In genomic region chr8:108909035-108909434, GRCm38 (mm10) we compare ENCODE assay signal across 19 mouse cellular contexts.
DNase-seq lines count a peak whose midpoint lies in the region; ATAC-seq lines count a peak whose summit lies in the region.
"Had no signal": no experiment of that assay in that cellular context is flagged by ENCODE, and none has a peak within 500 bp of the region (broad histone marks: within the 10 kb centered on the region; RNA-seq: fewer than 3 reads in every experiment).

No protein-coding gene starts in this region.

- H3K27ac ChIP-seq in hindbrain, embryonic 13.5 days, result peak overlapping the region; percentile 89
- H3K27ac ChIP-seq in midbrain, embryonic 13.5 days, result peak overlapping the region; percentile 92
- no peak overlapping the region for H3K27ac ChIP-seq in intestine, embryonic 15.5 days
- H3K27ac ChIP-seq: embryonic facial prominence, embryonic 10.5 days; limb, embryonic 15.5 days had no signal

- ATAC-seq in frontal cortex, adult (ENCODE audit: low TSS enrichment), result peak; percentile 91
- ATAC-seq in hindbrain, embryonic 13.5 days (ENCODE audit: low FRiP score), result no peak
- peak; percentile 19; the same call in 1 of the 2 replicates for ATAC-seq in midbrain, embryonic 13.5 days
- no peak for ATAC-seq in activated CD4-positive, CD25-positive, alpha-beta regulatory T cell, adult 4 months
- no peak for ATAC-seq in intestine, embryonic 15.5 days
- ATAC-seq: intestine, postnatal 0 days; liver, postnatal 0 days had no signal

- no peaks in the 10 kb centered on the region for H3K36me3 ChIP-seq in hindbrain, embryonic 13.5 days
- H3K36me3 ChIP-seq in midbrain, embryonic 13.5 days, result no peaks in the 10 kb centered on the region
- H3K36me3 ChIP-seq in intestine, embryonic 15.5 days, result no peaks in the 10 kb centered on the region
- H3K36me3 ChIP-seq: limb, embryonic 15.5 days had no signal

- DNase-seq in frontal cortex, postnatal 14 days (ENCODE audit: low spot score in 2 of 2), result no peak
- DNase-seq in adrenal gland, postnatal 25 days, result no peak
- no peak for DNase-seq in ovary, adult 18-20 months (ENCODE audit: low spot score)
- DNase-seq: cerebellum, adult 11 months; cerebellum, postnatal 25 days; gastrocnemius, postnatal 10 days; kidney, postnatal 10 days; liver, postnatal 0 days; right cerebral cortex, postnatal 14 days; thymus, postnatal 14 days had no signal

- WGBS in hindbrain, embryonic 13.5 days, result 52% methylated on average over 9 of the region's 9 CpGs
- 39% methylated on average over 9 of the region's 9 CpGs for WGBS in midbrain, embryonic 13.5 days
- 75% methylated on average over 9 of the region's 9 CpGs for WGBS in intestine, embryonic 15.5 days

- 0 out of 2 replicates have a peak overlapping the region, but pooled peaks have one; percentile 59 for H3K9ac ChIP-seq in hindbrain, embryonic 13.5 days
- peak overlapping the region; percentile 46; the same call in 1 of the 2 replicates for H3K9ac ChIP-seq in midbrain, embryonic 13.5 days (replicated peaks)
- H3K9ac ChIP-seq in intestine, embryonic 15.5 days, result no peak overlapping the region
- H3K9ac ChIP-seq: limb, embryonic 15.5 days; liver, postnatal 0 days had no signal

- H3K4me2 ChIP-seq in hindbrain, embryonic 13.5 days, result 0 out of 2 replicates have a peak overlapping the region, but pooled peaks have one; percentile 19
- H3K4me2 ChIP-seq in midbrain, embryonic 13.5 days (replicated peaks), result peak overlapping the region; percentile 37
- no peak overlapping the region for H3K4me2 ChIP-seq in intestine, embryonic 15.5 days (replicated peaks)
- H3K4me2 ChIP-seq: limb, embryonic 15.5 days had no signal

- H3K4me1 ChIP-seq in hindbrain, embryonic 13.5 days (replicated peaks), result peaks cover 66% of the 10 kb centered on the region
- peaks cover 70% of the 10 kb centered on the region for H3K4me1 ChIP-seq in midbrain, embryonic 13.5 days (replicated peaks)
- peaks cover 33% of the 10 kb centered on the region for H3K4me1 ChIP-seq in intestine, embryonic 15.5 days (replicated peaks)

- H3K9me3 ChIP-seq in hindbrain, embryonic 13.5 days, result no peaks in the 10 kb centered on the region
- H3K9me3 ChIP-seq in midbrain, embryonic 13.5 days, result no peaks in the 10 kb centered on the region
- H3K9me3 ChIP-seq in intestine, embryonic 15.5 days, result no peaks in the 10 kb centered on the region
- H3K9me3 ChIP-seq: embryonic facial prominence, embryonic 10.5 days; limb, embryonic 15.5 days had no signal

- 0 out of 2 replicates have a peak, but pooled peaks cover 5% of the 10 kb centered on the region for H3K27me3 ChIP-seq in hindbrain, embryonic 13.5 days
- H3K27me3 ChIP-seq in midbrain, embryonic 13.5 days, result no peaks in the 10 kb centered on the region
- H3K27me3 ChIP-seq in intestine, embryonic 15.5 days (replicated peaks), result no peaks in the 10 kb centered on the region
- H3K27me3 ChIP-seq: CH12.LX; limb, embryonic 15.5 days had no signal

- no peak overlapping the region for H3K4me3 ChIP-seq in hindbrain, embryonic 13.5 days
- peak overlapping the region; percentile 11; the same call in 1 of the 2 replicates for H3K4me3 ChIP-seq in midbrain, embryonic 13.5 days (replicated peaks)
- no peak overlapping the region for H3K4me3 ChIP-seq in intestine, embryonic 15.5 days (replicated peaks)
- H3K4me3 ChIP-seq: embryonic facial prominence, embryonic 10.5 days; limb, embryonic 15.5 days had no signal

Comparison
In these comparisons a context has a peak if more than half of its experiments do, and no peak if none do; other contexts are left out.
1. ATAC-seq: peak in frontal cortex, adult (single experiment) and midbrain, embryonic 13.5 days (single experiment); none in hindbrain, embryonic 13.5 days (single experiment), activated CD4-positive, CD25-positive, alpha-beta regulatory T cell, adult 4 months (single experiment) and intestine, embryonic 15.5 days (single experiment).